Mouse (Mus musculus) neural tube, embryonic 12.5 days (tissue): ENCODE results near the gene Capn7. TPM values are rescaled to one million over a fixed set of nuclear protein-coding genes. Genes with fewer than 3 reads are reported as not detected.

Experiments used
- ATAC-seq: fragments of 200-750 bp; cut with Nextera tagmentation; 2 replicates; pipeline ENCODE4 v1.8.0; 2017; ENCODE audit warnings: low read depth, mild to moderate bottlenecking, moderate TSS enrichment, moderate library complexity; ENCODE audit not compliant: low FRiP score
- H3K27ac ChIP-seq: fragments of 300-500 bp; sonication (generic); 2 replicates; pipeline ENCODE4 v1.5.1; 2016
- H3K27me3 ChIP-seq: fragments of 300-500 bp; sonication (generic); replicated peaks from 2 replicates; pipeline ENCODE4 v1.6.1; 2016; ENCODE audit warnings: mild to moderate bottlenecking
- H3K36me3 ChIP-seq: fragments of 300-500 bp; sonication (generic); 2 replicates; pipeline ENCODE4 v1.6.1; 2016; ENCODE audit warnings: mild to moderate bottlenecking
- H3K4me1 ChIP-seq: fragments of 300-500 bp; sonication (generic); 2 replicates; pipeline ENCODE4 v1.6.1; 2016
- H3K4me2 ChIP-seq: fragments of 300-500 bp; sonication (generic); replicated peaks from 2 replicates; pipeline ENCODE4 v1.6.1; 2016; ENCODE audit warnings: mild to moderate bottlenecking
- H3K4me3 ChIP-seq: fragments of 300-500 bp; sonication (generic); 2 replicates; pipeline ENCODE4 v1.5.1; 2016
- H3K9ac ChIP-seq: fragments of 300-500 bp; sonication (generic); 2 replicates; pipeline ENCODE4 v1.6.1; 2016; ENCODE audit warnings: mild to moderate bottlenecking
- H3K9me3 ChIP-seq: fragments of 300-500 bp; sonication (generic); 2 replicates; pipeline ENCODE4 v1.6.1; 2016; ENCODE audit warnings: mild to moderate bottlenecking
- WGBS: fragments of 180-500 bp; shearing (Covaris S2); methylation state at CpG from one replicate; pipeline ENCODE4 v1.1.7; 2016; 5-methylcytosine and 5-hydroxymethylcytosine counted together
- polyA plus RNA-seq: library from polyadenylated mRNA; unstranded; fragments of >200 nt; fragmentation: Nextera tagmentation; extraction: Ambion mirVana; gene quantifications from 2 replicates; pipeline ENCODE4 v1.2.1, GENCODE M21; 2016

The Capn7 gene
- polyA plus RNA-seq, 1 experiment from 2014 or later, result 60.7 TPM

GRCm38 (mm10) chr14:31369377-31369776 is 32.9 kb downstream of the Capn7 start:
- no peak overlapping the region for H3K4me3 ChIP-seq
- no peaks in the 10 kb centered on the region for H3K9me3 ChIP-seq
- H3K36me3 ChIP-seq, result peaks cover 72% of the 10 kb centered on the region
- no peak overlapping the region for H3K27ac ChIP-seq
- 94% methylated on average over 3 of the region's 3 CpGs for WGBS
- ATAC-seq, result no peak
- no peaks in the 10 kb centered on the region for H3K27me3 ChIP-seq
- no peak overlapping the region for H3K4me2 ChIP-seq
- H3K4me1 ChIP-seq, result no peaks in the 10 kb centered on the region
- H3K9ac ChIP-seq, result no peak overlapping the region

- Histone ChIP-seq H3K9me3 (no peaks in the 10 kb centered on the region), H3K27ac (no peak overlapping the region), H3K9ac (no peak overlapping the region), H3K4me2 (no peak overlapping the region), H3K4me1 (no peaks in the 10 kb centered on the region), H3K4me3 (no peak overlapping the region), H3K36me3 (peaks cover 88% of the 10 kb centered on the region), H3K27me3 (no peaks in the 10 kb centered on the region)
- 92% methylated on average over 6 of the region's 6 CpGs for WGBS
- no peak for ATAC-seq
Observed at GRCm38 (mm10) chr14:31374390-31374789, 38.0 kb downstream of the Capn7 start.

GRCm38 (mm10) chr14:31376331-31376730 is 39.9 kb downstream of the Capn7 start:
- Histone ChIP-seq H3K27ac (no peak overlapping the region), H3K9ac (no peak overlapping the region), H3K4me1 (no peaks in the 10 kb centered on the region), H3K4me2 (no peak overlapping the region), H3K4me3 (no peak overlapping the region), H3K36me3 (peaks cover 70% of the 10 kb centered on the region), H3K9me3 (no peaks in the 10 kb centered on the region), H3K27me3 (no peaks in the 10 kb centered on the region)
- WGBS, result 94% methylated on average over 3 of the region's 3 CpGs
- no peak for ATAC-seq

- ATAC-seq, result no peak
- Histone ChIP-seq H3K9me3 (no peaks in the 10 kb centered on the region), H3K27me3 (no peaks in the 10 kb centered on the region), H3K4me2 (no peak overlapping the region), H3K4me3 (no peak overlapping the region), H3K4me1 (peaks cover 17% of the 10 kb centered on the region), H3K9ac (no peak overlapping the region), H3K36me3 (peaks cover 27% of the 10 kb centered on the region), H3K27ac (no peak overlapping the region)
- WGBS, result 87% methylated on average over 8 of the region's 8 CpGs
Observed at GRCm38 (mm10) chr14:31382276-31382675, 45.8 kb downstream of the Capn7 start.

- 79% methylated on average over 11 of the region's 11 CpGs for WGBS
- no peak overlapping the region for H3K9ac ChIP-seq
- peaks cover 17% of the 10 kb centered on the region for H3K4me1 ChIP-seq
- ATAC-seq, result no peak
- peaks cover 16% of the 10 kb centered on the region; the same call in 1 of the 2 replicates for H3K36me3 ChIP-seq
- H3K4me2 ChIP-seq, result no peak overlapping the region
- H3K27me3 ChIP-seq, result no peaks in the 10 kb centered on the region
- no peak overlapping the region for H3K4me3 ChIP-seq
- H3K27ac ChIP-seq, result no peak overlapping the region
- H3K9me3 ChIP-seq, result no peaks in the 10 kb centered on the region
Observed at GRCm38 (mm10) chr14:31383470-31384050, 47.1 kb downstream of the Capn7 start.

GRCm38 (mm10) chr14:31384366-31385323 is 48.2 kb downstream of the Capn7 start:
- H3K4me3 ChIP-seq, result no peak overlapping the region
- ATAC-seq, result no peak
- WGBS, result 66% methylated on average over 13 of the region's 13 CpGs
- H3K27me3 ChIP-seq, result no peaks in the 10 kb centered on the region
- H3K4me1 ChIP-seq, result peaks cover 17% of the 10 kb centered on the region
- H3K27ac ChIP-seq, result no peak overlapping the region
- H3K36me3 ChIP-seq, result 0 out of 2 replicates have a peak, but pooled peaks cover 10% of the 10 kb centered on the region
- H3K9me3 ChIP-seq, result no peaks in the 10 kb centered on the region
- no peak overlapping the region for H3K9ac ChIP-seq
- H3K4me2 ChIP-seq, result no peak overlapping the region

GRCm38 (mm10) chr14:31385406-31385805 is 49.0 kb downstream of the Capn7 start:
- Histone ChIP-seq H3K9ac (no peak overlapping the region), H3K4me1 (peaks cover 17% of the 10 kb centered on the region), H3K4me2 (no peak overlapping the region), H3K27ac (no peak overlapping the region), H3K9me3 (no peaks in the 10 kb centered on the region), H3K36me3 (0 out of 2 replicates have a peak, but pooled peaks cover 10% of the 10 kb centered on the region), H3K27me3 (no peaks in the 10 kb centered on the region), H3K4me3 (no peak overlapping the region)
- WGBS, result 88% methylated on average over 5 of the region's 5 CpGs
- no peak for ATAC-seq

GRCm38 (mm10) chr14:31385977-31386697 is 49.7 kb downstream of the Capn7 start:
- no peak for ATAC-seq
- 49% methylated on average over 13 of the region's 13 CpGs for WGBS
- Histone ChIP-seq H3K4me3 (no peak overlapping the region), H3K4me2 (no peak overlapping the region), H3K9ac (0 out of 2 replicates have a peak overlapping the region, but pooled peaks have one; percentile 13), H3K36me3 (0 out of 2 replicates have a peak, but pooled peaks cover 10% of the 10 kb centered on the region), H3K9me3 (no peaks in the 10 kb centered on the region), H3K27ac (no peak overlapping the region), H3K27me3 (no peaks in the 10 kb centered on the region), H3K4me1 (peaks cover 17% of the 10 kb centered on the region)

GRCm38 (mm10) chr14:31387301-31387981 is 51.0 kb downstream of the Capn7 start:
- no peak overlapping the region for H3K27ac ChIP-seq
- H3K4me3 ChIP-seq, result no peak overlapping the region
- H3K36me3 ChIP-seq, result 0 out of 2 replicates have a peak, but pooled peaks cover 7% of the 10 kb centered on the region
- peaks cover 17% of the 10 kb centered on the region for H3K4me1 ChIP-seq
- WGBS, result 87% methylated on average over 11 of the region's 11 CpGs
- H3K27me3 ChIP-seq, result no peaks in the 10 kb centered on the region
- no peak for ATAC-seq
- no peak overlapping the region for H3K4me2 ChIP-seq
- no peak overlapping the region for H3K9ac ChIP-seq
- no peaks in the 10 kb centered on the region for H3K9me3 ChIP-seq

- Histone ChIP-seq H3K4me1 (peaks cover 17% of the 10 kb centered on the region), H3K27ac (no peak overlapping the region)
- ATAC-seq, result no peak
Observed at GRCm38 (mm10) chr14:31388086-31388872, 51.8 kb downstream of the Capn7 start.

More at GRCm38 (mm10) chr14:31388086-31388872, 51.8 kb downstream of the Capn7 start:
- no peak overlapping the region for H3K4me2 ChIP-seq
- H3K9ac ChIP-seq, result no peak overlapping the region
- 0 out of 2 replicates have a peak, but pooled peaks cover 4% of the 10 kb centered on the region for H3K36me3 ChIP-seq
- no peak overlapping the region for H3K4me3 ChIP-seq
- no peaks in the 10 kb centered on the region for H3K9me3 ChIP-seq
- H3K27me3 ChIP-seq, result no peaks in the 10 kb centered on the region
- WGBS, result 79% methylated on average over 13 of the region's 13 CpGs
